Mouse (Mus musculus): ENCODE data around the gene Taar6.

The Taar6 gene

GRCm38 (mm10) chr10:23985546-23985945, at the start of gene Taar6:
Taar6 (minus strand) TSS chr10:23985646.
- no peak for DNase-seq (ENCODE audit: extremely low read depth, low read depth, low spot score)

GRCm38 (mm10) chr10:24031347-24031746, 45.9 kb upstream of the Taar6 start:
- no peak for DNase-seq (ENCODE audit: extremely low read depth, low read depth, low spot score)

DNA sequence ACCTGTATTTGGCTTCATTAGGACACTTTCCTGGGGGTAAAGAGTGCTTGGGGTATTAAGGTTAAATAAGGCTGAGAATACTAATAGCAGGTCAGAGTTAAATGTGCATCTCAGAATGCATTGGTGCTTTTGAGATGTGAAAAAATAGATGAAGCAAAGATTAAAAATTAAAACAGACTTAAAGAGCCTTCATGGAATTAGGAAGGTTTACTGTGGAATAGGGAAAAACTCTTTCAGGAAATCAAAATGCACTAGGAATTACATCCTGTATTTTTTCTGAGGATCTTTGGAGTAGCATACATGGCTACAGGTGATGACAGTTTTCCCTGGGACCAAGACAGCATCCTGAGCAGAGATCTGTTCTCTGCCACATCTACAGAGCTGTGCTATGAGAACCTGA, 41.5 kb upstream of the Taar6 start, which contains the start of gene Taar7d:
Gene Taar7d (plus strand): TSS at position 301 of the 400 bp plus-strand sequence.
- no peak for DNase-seq (ENCODE audit: extremely low read depth, low read depth, low spot score)

- DNase-seq (ENCODE audit: extremely low read depth, low read depth, low spot score), result no peak
These were observed 22.7 kb upstream of the Taar6 start for GRCm38 (mm10) chr10:24008143-24008542.

- no peak for DNase-seq (ENCODE audit: extremely low read depth, low read depth, low spot score)
These were observed 21.6 kb upstream of the Taar6 start for GRCm38 (mm10) chr10:24007034-24007433.

- no peak for DNase-seq (ENCODE audit: extremely low read depth, low read depth, low spot score)
These were observed 21.0 kb upstream of the Taar6 start for GRCm38 (mm10) chr10:24006442-24006841.

DNA sequence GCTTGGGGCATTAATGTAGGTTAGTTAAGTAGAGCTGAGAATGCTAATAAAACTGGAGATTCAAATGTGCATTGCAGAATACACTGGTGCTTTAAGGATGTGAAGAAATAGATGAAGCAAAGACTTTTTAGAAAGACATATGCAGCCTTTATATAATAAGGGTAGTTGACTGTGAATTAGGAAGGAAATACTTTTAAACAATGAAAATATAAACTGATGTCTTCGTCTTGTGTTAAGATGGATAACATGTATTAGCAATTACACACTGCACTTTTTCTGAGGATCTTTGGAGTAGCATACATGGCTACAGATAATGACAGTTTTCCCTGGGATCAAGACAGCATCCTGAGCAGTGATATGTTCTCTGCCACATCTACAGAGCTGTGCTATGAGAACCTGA, 14.2 kb upstream of the Taar6 start, which contains the start of gene Taar7b:
Gene Taar7b (plus strand): TSS at position 301 of the 400 bp plus-strand sequence.
- DNase-seq (ENCODE audit: extremely low read depth, low read depth, low spot score), result no peak

GRCm38 (mm10) chr10:23993381-23993780, 7.9 kb upstream of the Taar6 start, which contains the start of gene Taar7a:
Taar7a (minus strand) TSS chr10:23993481.
- no peak for DNase-seq (ENCODE audit: extremely low read depth, low read depth, low spot score)

DNA sequence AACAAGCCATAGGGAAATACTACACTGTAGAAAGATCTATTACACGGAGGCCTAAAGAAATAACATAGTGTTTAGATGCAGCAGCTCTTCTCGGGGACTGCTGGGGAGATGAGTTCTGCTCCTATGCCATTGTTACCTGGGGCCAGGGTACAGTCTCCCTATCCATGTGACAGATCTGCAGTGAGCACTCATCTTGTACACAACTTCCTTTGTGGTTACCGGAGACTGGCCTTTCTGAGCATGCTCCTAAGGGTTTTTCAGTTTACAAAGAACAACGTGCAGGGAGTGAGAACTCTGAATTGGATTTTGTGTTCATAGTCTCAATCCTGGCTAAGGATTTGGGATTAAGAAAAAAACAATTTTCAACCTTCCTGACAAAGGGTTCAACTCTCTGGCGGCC, 973 bp upstream of the Taar6 start:
- DNase-seq (ENCODE audit: extremely low read depth, low read depth, low spot score), result no peak

GRCm38 (mm10) chr10:23978901-23979705, 6.3 kb downstream of the Taar6 start:
- DNase-seq (ENCODE audit: extremely low read depth, low read depth, low spot score), result no peak

GRCm38 (mm10) chr10:23977958-23978357, 7.5 kb downstream of the Taar6 start:
- DNase-seq (ENCODE audit: extremely low read depth, low read depth, low spot score), result no peak

DNA sequence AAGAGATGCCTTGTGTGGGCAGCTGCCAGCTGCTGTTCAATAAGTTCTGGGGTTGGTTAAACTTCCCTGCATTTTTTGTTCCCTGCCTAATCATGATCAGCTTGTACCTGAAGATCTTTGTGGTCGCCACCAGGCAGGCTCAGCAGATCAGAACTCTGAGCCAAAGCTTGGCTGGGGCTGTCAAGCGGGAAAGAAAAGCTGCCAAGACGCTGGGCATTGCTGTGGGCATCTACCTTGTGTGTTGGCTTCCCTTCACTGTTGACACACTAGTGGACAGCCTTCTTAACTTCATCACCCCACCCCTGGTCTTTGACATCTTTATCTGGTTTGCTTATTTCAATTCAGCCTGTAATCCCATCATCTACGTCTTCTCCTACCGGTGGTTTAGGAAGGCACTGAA, 14.2 kb downstream of the Taar6 start:
- DNase-seq (ENCODE audit: extremely low read depth, low read depth, low spot score), result no peak

DNA sequence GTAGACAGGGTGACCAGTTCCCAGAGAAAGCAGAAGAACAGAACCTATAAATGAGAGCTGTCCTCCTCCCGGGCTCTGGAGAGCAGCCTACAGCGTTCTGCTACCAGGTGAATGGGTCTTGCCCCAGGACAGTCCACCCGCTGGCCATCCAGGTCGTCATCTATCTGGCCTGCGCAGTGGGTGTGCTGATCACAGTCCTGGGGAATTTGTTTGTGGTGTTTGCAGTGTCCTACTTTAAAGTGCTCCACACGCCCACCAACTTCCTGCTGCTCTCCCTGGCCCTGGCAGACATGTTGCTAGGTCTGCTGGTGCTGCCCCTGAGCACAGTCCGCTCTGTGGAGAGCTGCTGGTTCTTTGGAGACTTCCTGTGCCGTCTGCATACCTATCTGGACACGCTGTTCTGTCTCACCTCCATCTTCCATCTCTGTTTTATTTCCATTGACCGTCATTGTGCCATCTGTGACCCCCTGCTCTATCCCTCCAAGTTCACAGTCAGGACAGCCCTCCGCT, 14.7 kb downstream of the Taar6 start, which contains the start of gene Taar5:
Gene Taar5 (plus strand): TSS at position 51 of the 510 bp plus-strand sequence.
- no peak for DNase-seq (ENCODE audit: extremely low read depth, low read depth, low spot score)

DNA sequence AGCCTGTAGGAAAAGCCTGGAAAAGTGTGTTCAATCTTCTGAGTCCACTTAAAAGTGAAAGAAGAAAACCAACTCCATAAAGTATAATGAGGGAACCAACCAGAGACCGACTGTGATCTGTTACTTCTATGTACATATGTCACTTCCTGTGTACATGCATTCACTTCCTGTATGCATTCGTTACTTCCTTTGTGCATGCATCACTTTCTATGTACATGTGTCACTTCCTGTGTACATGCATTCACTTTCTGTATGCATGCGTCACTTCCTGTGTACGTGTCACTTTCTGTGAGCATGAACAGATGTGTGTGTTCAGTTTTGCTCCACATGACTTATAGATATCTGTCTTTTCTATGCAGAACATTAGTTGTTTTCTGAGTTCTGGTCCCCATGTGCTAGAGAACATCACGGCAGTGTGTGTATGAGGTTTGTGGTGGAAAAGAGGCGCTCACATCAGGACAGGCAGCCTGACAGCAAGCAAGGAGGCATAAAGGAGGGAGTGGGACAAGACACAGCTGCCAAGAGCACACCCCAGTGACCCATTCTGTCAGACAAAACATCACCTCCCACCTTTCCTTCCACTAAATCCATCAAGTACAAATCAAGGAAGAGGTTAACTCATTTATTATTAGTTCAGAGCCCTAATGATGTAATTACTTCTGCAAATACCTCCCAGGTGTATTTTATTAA, 20.4 kb downstream of the Taar6 start:
- no peak for DNase-seq (ENCODE audit: extremely low read depth, low read depth, low spot score)

GRCm38 (mm10) chr10:23963444-23963843, 22.0 kb downstream of the Taar6 start:
- DNase-seq (ENCODE audit: extremely low read depth, low read depth, low spot score), result no peak

DNA sequence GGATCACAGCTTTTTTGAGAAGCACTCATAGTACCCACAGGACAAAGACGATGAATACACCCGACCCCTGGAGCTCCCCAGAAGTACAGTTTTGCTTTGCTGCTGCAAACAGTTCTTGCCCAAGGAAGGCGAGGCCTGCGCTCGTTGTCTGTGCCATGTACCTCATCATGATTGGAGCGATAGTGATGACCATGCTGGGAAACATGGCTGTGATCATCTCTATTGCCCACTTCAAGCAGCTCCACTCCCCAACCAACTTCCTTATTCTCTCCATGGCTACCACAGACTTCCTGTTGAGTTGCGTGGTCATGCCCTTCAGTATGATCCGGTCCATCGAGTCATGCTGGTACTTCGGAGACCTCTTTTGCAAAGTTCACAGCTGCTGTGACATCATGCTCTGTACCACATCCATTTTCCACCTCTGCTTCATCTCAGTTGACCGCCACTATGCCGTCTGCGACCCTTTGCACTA, 25.0 kb downstream of the Taar6 start, which contains the start of gene Taar4:
Gene Taar4 (plus strand): TSS at position 51 of the 472 bp plus-strand sequence.
- DNase-seq (ENCODE audit: extremely low read depth, low read depth, low spot score), result no peak

GRCm38 (mm10) chr10:23959071-23959470, 26.4 kb downstream of the Taar6 start:
- peak; percentile 45 for DNase-seq (ENCODE audit: extremely low read depth, low read depth, low spot score)

GRCm38 (mm10) chr10:23951714-23952113, 33.7 kb downstream of the Taar6 start:
- no peak for DNase-seq (ENCODE audit: extremely low read depth, low read depth, low spot score)

- no peak for DNase-seq (ENCODE audit: extremely low read depth, low read depth, low spot score)
These were observed 35.9 kb downstream of the Taar6 start, which contains the start of gene Taar3 for GRCm38 (mm10) chr10:23949508-23950005. Taar3 (plus strand) TSS chr10:23949558.

GRCm38 (mm10) chr10:23948026-23948425, 37.4 kb downstream of the Taar6 start:
- DNase-seq (ENCODE audit: extremely low read depth, low read depth, low spot score), result no peak

- no peak for DNase-seq (ENCODE audit: extremely low read depth, low read depth, low spot score)
These were observed 43.0 kb downstream of the Taar6 start for GRCm38 (mm10) chr10:23942465-23942864.
